Mouse (Mus musculus) kidney, embryonic 14.5 days (tissue): ENCODE data around the gene Trp73. TPM values are rescaled to one million over a fixed set of nuclear protein-coding genes. Genes with fewer than 3 reads are reported as not detected.

Experiments used
- ATAC-seq: fragments of 200-750 bp; cut with Nextera tagmentation; 2 replicates; pipeline ENCODE4 v1.8.0; 2017; ENCODE audit warnings: moderate number of reproducible peaks, mild to moderate bottlenecking, moderate TSS enrichment, moderate library complexity; ENCODE audit not compliant: low FRiP score, low TSS enrichment
- H3K27ac ChIP-seq: fragments of 300-500 bp; sonication (generic); 2 replicates; pipeline ENCODE4 v1.5.1; 2014; ENCODE audit warnings: low read depth, mild to moderate bottlenecking, low read length, moderate library complexity, mixed read lengths
- H3K27me3 ChIP-seq: fragments of 300-500 bp; sonication (generic); 2 replicates; pipeline ENCODE4 v1.6.1; 2014; ENCODE audit warnings: mild to moderate bottlenecking, low read length; ENCODE audit not compliant: control insufficient read depth, insufficient read depth
- H3K36me3 ChIP-seq: fragments of 300-500 bp; sonication (generic); 2 replicates; pipeline ENCODE4 v1.6.1; 2014; ENCODE audit warnings: low read length, mixed read lengths; ENCODE audit not compliant: control insufficient read depth, insufficient read depth
- H3K4me1 ChIP-seq: fragments of 300-500 bp; sonication (generic); 2 replicates; pipeline ENCODE4 v1.6.1; 2014; ENCODE audit warnings: low read length, mixed read lengths; ENCODE audit not compliant: control insufficient read depth, insufficient read depth
- H3K4me2 ChIP-seq: fragments of 300-500 bp; sonication (generic); replicated peaks from 2 replicates; pipeline ENCODE4 v1.6.1; 2014; ENCODE audit warnings: low read depth, mild to moderate bottlenecking, low read length
- H3K4me3 ChIP-seq: fragments of 300-500 bp; sonication (generic); 2 replicates; pipeline ENCODE4 v1.5.1; 2014; ENCODE audit warnings: mild to moderate bottlenecking, low read length
- H3K9ac ChIP-seq: fragments of 300-500 bp; sonication (generic); 2 replicates; pipeline ENCODE4 v1.6.1; 2014; ENCODE audit warnings: low read depth, mild to moderate bottlenecking, low read length, moderate library complexity
- H3K9me3 ChIP-seq: fragments of 300-500 bp; sonication (generic); 2 replicates; pipeline ENCODE4 v1.6.1; 2016; ENCODE audit warnings: low read length; ENCODE audit not compliant: control insufficient read depth
- WGBS: fragments of 180-500 bp; shearing (Covaris S2); extraction: QIAGEN DNeasy Blood & Tissue Kit; methylation state at CpG from one replicate; pipeline ENCODE4 v1.1.7; 2014; 5-methylcytosine and 5-hydroxymethylcytosine counted together
- polyA plus RNA-seq: library from polyadenylated mRNA; unstranded; fragments of >200 nt; fragmentation: Nextera tagmentation; extraction: Ambion mirVana; gene quantifications from 2 replicates; pipeline ENCODE4 v1.2.1, GENCODE M21; 2014

The Trp73 gene
- polyA plus RNA-seq, 1 experiment from 2014 or later: 0.80 TPM

- H3K4me1 ChIP-seq: no peaks in the 10 kb centered on the region
- no peaks in the 10 kb centered on the region for H3K36me3 ChIP-seq
- peaks cover 12% of the 10 kb centered on the region; the same call in 1 of the 2 replicates for H3K27me3 ChIP-seq
- no peak overlapping the region for H3K4me3 ChIP-seq
- no peak for ATAC-seq
- H3K27ac ChIP-seq: no peak overlapping the region
- no peaks in the 10 kb centered on the region for H3K9me3 ChIP-seq
- 49% methylated on average over 7 of the region's 7 CpGs for WGBS
- H3K9ac ChIP-seq: no peak overlapping the region
- no peak overlapping the region for H3K4me2 ChIP-seq
Observed at GRCm38 (mm10) chr4:154099361-154099760, 40.6 kb downstream of the Trp73 start.

GRCm38 (mm10) chr4:154096111-154096510 lies 43.9 kb downstream of the Trp73 start:
- no peak for ATAC-seq
- no peak overlapping the region for H3K9ac ChIP-seq
- H3K36me3 ChIP-seq: no peaks in the 10 kb centered on the region
- H3K27ac ChIP-seq: no peak overlapping the region
- no peak overlapping the region for H3K4me2 ChIP-seq
- no peak overlapping the region for H3K4me3 ChIP-seq
- 0 out of 2 replicates have a peak, but pooled peaks cover 9% of the 10 kb centered on the region for H3K27me3 ChIP-seq
- H3K4me1 ChIP-seq: no peaks in the 10 kb centered on the region
- H3K9me3 ChIP-seq: no peaks in the 10 kb centered on the region
- WGBS: 26% methylated on average over 6 of the region's 6 CpGs

GRCm38 (mm10) chr4:154093210-154093609 lies 46.8 kb downstream of the Trp73 start:
- no peak for ATAC-seq
- Histone ChIP-seq H3K9me3 (no peaks in the 10 kb centered on the region), H3K4me3 (no peak overlapping the region), H3K36me3 (no peaks in the 10 kb centered on the region), H3K27me3 (0 out of 2 replicates have a peak, but pooled peaks cover 4% of the 10 kb centered on the region), H3K9ac (no peak overlapping the region), H3K4me2 (no peak overlapping the region), H3K4me1 (no peaks in the 10 kb centered on the region), H3K27ac (no peak overlapping the region)
- WGBS: 23% methylated on average over 9 of the region's 9 CpGs

- Histone ChIP-seq H3K4me1 (no peaks in the 10 kb centered on the region), H3K4me3 (no peak overlapping the region), H3K9me3 (no peaks in the 10 kb centered on the region), H3K27me3 (0 out of 2 replicates have a peak, but pooled peaks cover 4% of the 10 kb centered on the region), H3K27ac (no peak overlapping the region), H3K36me3 (no peaks in the 10 kb centered on the region), H3K4me2 (no peak overlapping the region), H3K9ac (no peak overlapping the region)
- no peak for ATAC-seq
- WGBS: 62% methylated on average over 8 of the region's 8 CpGs
Observed at GRCm38 (mm10) chr4:154091356-154091755, 48.7 kb downstream of the Trp73 start.

GRCm38 (mm10) chr4:154089205-154089604 lies 50.8 kb downstream of the Trp73 start:
- H3K27me3 ChIP-seq: no peaks in the 10 kb centered on the region
- whole genome bisulfite sequencing: 57% methylated on average over 5 of the region's 5 CpGs
- H3K4me1 ChIP-seq: no peaks in the 10 kb centered on the region
- no peak overlapping the region for H3K9ac ChIP-seq
- H3K4me3 ChIP-seq: no peak overlapping the region
- H3K36me3 ChIP-seq: no peaks in the 10 kb centered on the region
- no peak overlapping the region for H3K4me2 ChIP-seq
- no peak overlapping the region for H3K27ac ChIP-seq
- ATAC-seq: no peak
- no peaks in the 10 kb centered on the region for H3K9me3 ChIP-seq

- H3K27ac ChIP-seq: no peak overlapping the region
- H3K4me3 ChIP-seq: no peak overlapping the region
- H3K9ac ChIP-seq: no peak overlapping the region
- no peak for ATAC-seq
- peaks cover 15% of the 10 kb centered on the region for H3K27me3 ChIP-seq
- H3K4me1 ChIP-seq: no peaks in the 10 kb centered on the region
- no peaks in the 10 kb centered on the region for H3K36me3 ChIP-seq
- H3K9me3 ChIP-seq: no peaks in the 10 kb centered on the region
- 93% methylated on average over 8 of the region's 8 CpGs for WGBS
- H3K4me2 ChIP-seq: no peak overlapping the region
Observed at GRCm38 (mm10) chr4:154086436-154086835, 53.6 kb downstream of the Trp73 start.

- H3K9ac ChIP-seq: no peak overlapping the region
- ATAC-seq: no peak
- H3K4me3 ChIP-seq: no peak overlapping the region
- WGBS: 76% methylated on average over 3 of the region's 3 CpGs
- peaks cover 21% of the 10 kb centered on the region for H3K27me3 ChIP-seq
- no peaks in the 10 kb centered on the region for H3K4me1 ChIP-seq
- no peaks in the 10 kb centered on the region for H3K9me3 ChIP-seq
- H3K4me2 ChIP-seq: no peak overlapping the region
- no peak overlapping the region for H3K27ac ChIP-seq
- H3K36me3 ChIP-seq: no peaks in the 10 kb centered on the region
Observed at GRCm38 (mm10) chr4:154085856-154086255, 54.2 kb downstream of the Trp73 start.

- Histone ChIP-seq H3K9me3 (no peaks in the 10 kb centered on the region), H3K27me3 (peaks cover 39% of the 10 kb centered on the region), H3K36me3 (no peaks in the 10 kb centered on the region), H3K27ac (no peak overlapping the region), H3K9ac (no peak overlapping the region), H3K4me2 (no peak overlapping the region), H3K4me3 (no peak overlapping the region), H3K4me1 (no peaks in the 10 kb centered on the region)
- 18% methylated on average over 1 of the region's 1 CpGs for WGBS
- ATAC-seq: no peak
Observed at GRCm38 (mm10) chr4:154081974-154082373, 58.0 kb downstream of the Trp73 start.

- Histone ChIP-seq H3K9me3 (no peaks in the 10 kb centered on the region), H3K4me2 (peak overlapping the region; percentile 10; the same call in 1 of the 2 replicates), H3K9ac (0 out of 2 replicates have a peak overlapping the region, but pooled peaks have one; percentile 7), H3K27ac (no peak overlapping the region), H3K36me3 (no peaks in the 10 kb centered on the region), H3K4me1 (no peaks in the 10 kb centered on the region), H3K27me3 (peaks cover 39% of the 10 kb centered on the region), H3K4me3 (no peak overlapping the region)
- no peak for ATAC-seq
- WGBS: 4% methylated on average over 13 of the region's 13 CpGs
Observed at GRCm38 (mm10) chr4:154081021-154081420, 59.0 kb downstream of the Trp73 start.
